Mouse (Mus musculus) CD4-positive, CD25-positive, alpha-beta regulatory T cell, adult 9 weeks (primary cell): ENCODE measurements around the gene Ifrd2. TPM values are rescaled to one million over a fixed set of nuclear protein-coding genes. Genes with fewer than 3 reads are reported as not detected.

Experiments used
- polyA plus RNA-seq: library from polyadenylated mRNA; unstranded; fragments of 100-300 nt; shearing (Covaris generic); gene quantifications from one replicate; pipeline ENCODE4 v1.2.1, GENCODE M21; 2017

The Ifrd2 gene
- polyA plus RNA-seq = 35.1 TPM

GRCm38 (mm10) chr9:107586974-107587832 is at the start of gene Ifrd2:
TSS of gene Ifrd2 (plus strand) at chr9:107587642.

DNA sequence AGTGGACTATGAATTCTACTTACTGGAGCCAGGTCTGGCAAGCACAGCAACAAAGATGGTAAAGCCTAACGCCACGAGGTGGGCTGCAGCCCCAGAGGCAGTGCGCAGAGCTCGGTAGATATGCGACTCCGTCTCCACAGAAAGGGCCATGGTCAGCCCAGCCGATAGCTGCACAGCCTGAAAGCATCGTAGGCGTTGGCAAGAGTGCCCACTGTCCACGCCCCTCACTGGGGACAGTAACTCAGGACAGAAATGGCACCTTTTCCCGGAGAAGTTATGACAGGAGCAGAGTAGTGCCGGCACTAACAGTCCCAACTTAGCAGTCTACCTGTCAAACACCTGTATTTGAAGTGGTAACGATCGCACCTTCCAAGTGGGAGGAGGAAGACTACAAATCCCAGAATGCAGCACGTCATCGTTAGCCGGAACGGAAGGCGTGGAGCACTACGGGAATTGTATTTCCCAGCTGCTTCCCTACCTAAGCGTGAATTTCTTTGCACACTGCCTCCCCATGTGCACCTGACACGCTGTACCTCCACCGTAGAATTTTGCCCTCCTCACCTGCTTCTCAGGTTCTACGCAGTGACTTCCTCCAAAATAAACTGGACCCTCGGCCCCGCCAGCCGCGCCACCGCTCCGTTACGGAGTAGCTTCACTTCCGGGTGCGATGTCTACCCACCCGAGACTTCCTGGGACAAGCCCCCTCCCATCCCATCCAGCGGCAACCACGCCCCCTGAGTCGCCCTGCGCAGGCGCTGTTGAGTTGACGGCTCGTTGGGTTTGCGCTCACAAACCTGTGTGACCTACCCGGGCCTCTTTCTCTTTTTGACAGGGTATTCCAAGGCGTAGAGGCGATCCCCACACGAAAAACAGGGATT is 45.7 kb upstream of the Ifrd2 start, which contains the start of the genes Cyb561d2 and Nprl2:
Gene Cyb561d2, minus strand, starts transcription at position 720 of the 878 bp plus-strand sequence.
Gene Nprl2, plus strand, starts transcription at position 753 of the 878 bp plus-strand sequence.

GRCm38 (mm10) chr9:107547026-107547425 is 40.4 kb upstream of the Ifrd2 start, which contains the start of gene Zmynd10:
TSS of gene Zmynd10 (plus strand) at chr9:107547298.

GRCm38 (mm10) chr9:107551117-107551889 is 36.1 kb upstream of the Ifrd2 start, which contains the start of gene Rassf1:
TSS of gene Rassf1 (plus strand) at chr9:107551555.

GRCm38 (mm10) chr9:107563029-107563581 is 24.3 kb upstream of the Ifrd2 start, which contains the start of gene Tusc2:
TSS of gene Tusc2 (plus strand) at chr9:107563255.

DNA sequence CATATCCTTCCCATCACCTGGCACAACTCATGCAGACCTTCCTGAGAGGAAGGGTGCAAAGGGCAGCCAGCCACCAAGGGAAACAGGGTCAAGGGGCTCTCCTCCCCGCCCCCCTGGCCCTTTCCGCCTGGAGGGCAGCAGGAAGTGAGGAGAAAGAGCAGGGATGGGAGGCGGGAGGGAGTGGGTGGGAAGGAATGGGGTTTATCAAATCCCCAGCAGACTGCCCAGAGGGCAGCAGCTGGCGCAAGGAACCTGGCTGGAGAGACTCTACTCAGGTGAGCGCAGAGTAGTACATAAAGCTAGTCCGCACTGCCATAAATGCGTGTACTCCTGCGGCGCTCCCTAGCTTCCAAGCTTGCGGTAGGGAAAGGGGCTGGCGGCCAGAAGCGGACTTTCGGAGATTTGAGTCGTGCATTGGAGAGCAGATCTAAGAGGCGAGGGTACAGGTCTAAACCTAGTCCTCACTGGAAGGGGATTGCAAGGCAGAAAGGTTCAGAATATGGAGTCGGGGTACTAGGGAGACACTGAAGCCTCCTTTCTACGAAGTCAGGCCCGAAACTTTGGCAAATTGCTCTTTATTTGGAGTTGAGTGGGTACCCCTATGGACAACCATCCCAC is 19.6 kb upstream of the Ifrd2 start, which contains the start of gene Hyal2:
Gene Hyal2, plus strand, starts transcription at position 244 of the 618 bp plus-strand sequence.

GRCm38 (mm10) chr9:107576357-107577107 is 10.9 kb upstream of the Ifrd2 start, which contains the start of gene Hyal1:
TSS of gene Hyal1 (plus strand) at chr9:107576927.

GRCm38 (mm10) chr9:107578587-107578986 is 8.9 kb upstream of the Ifrd2 start, which contains the start of gene Naa80:
TSS of gene Naa80 (plus strand) at chr9:107578887.

GRCm38 (mm10) chr9:107580501-107581317 is 6.7 kb upstream of the Ifrd2 start, which contains the start of gene Hyal3:
TSS of gene Hyal3 (plus strand) at chr9:107580818.

DNA sequence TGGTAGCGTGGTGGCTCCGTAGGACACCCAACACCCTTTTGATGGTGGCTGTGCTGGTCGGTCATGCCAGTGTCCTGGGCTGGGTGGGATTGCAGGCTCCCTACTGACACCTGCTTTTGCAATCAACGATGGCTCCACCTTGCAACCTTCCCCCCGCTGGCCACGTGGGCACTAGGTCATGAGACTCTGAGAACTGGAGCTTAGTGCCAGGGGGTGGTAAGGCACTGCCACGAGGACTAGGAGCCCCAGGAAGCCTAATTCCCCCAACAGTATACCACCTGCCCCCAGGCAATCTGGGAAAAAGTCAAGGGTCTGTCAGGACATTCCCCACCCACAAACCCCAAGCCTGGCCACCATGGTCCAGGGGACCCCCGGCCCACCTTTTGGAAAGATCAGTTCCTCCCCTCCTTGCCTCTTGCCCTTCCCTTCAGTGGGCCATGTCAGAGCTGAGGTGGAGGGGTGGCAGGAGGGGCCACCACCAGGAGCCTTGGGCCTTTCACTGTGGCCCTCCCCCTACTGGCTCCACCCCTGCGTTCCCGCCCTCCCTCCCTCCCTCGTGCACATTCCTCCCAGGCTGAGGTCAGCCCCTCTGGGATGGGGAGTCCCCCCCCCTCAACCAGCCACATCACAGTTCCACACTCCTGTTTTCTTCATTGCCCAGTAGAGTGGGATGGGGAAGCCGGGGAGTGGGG is 21.4 kb downstream of the Ifrd2 start, which contains the start of gene Sema3b:
Gene Sema3b, minus strand, starts transcription at position 489 of the 692 bp plus-strand sequence.

DNA sequence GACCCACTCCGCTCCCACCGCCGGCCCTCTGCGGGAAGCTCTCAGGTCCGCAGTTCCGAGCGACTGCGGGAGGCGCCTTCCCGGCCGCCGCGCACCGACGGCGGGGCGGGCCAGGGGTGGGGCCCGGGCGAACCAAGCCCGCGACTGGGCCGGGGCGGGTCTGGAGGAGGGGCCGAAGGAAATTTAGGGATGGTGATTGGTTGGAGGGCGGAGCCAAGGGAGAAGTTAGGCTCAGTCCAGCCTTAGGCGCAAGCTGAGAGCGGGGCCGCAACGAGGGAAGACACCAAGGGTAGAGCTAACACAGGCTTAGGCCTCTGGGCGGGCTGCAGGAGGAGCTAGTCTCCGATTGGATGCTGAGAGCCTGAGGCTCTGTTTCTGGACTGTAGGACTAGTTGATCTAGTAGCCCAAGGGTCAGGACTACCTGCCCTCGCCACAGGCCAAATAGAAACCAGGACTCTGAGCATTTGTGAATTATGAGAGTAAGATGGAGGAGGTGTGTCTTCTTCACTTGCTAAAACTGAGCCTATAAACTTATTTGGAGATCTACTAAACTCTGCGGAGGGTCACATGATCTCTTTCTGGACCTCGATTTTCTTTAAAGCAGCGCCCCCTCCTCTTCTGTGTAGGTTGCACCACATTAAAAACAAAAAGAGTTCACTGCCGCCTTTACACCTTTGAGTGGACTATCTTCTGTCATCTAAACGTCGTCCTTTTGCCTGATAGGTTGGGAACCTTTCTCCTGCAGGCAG is 48.0 kb downstream of the Ifrd2 start, which contains the start of gene Gnai2:
Gene Gnai2, minus strand, starts transcription at position 89 of the 750 bp plus-strand sequence.

Other genes with a start within 250 kb of the Ifrd2 start
- gene Hemk1, start 249.3 kb upstream of the Ifrd2 start, polyA plus RNA-seq = 31.5 TPM
- gene 6430571L13Rik, start 247.0 kb upstream of the Ifrd2 start, polyA plus RNA-seq = 3.0 TPM
- 0.98 TPM for gene Cacna2d2, start 188.0 kb upstream of the Ifrd2 start, polyA plus RNA-seq
- gene Tmem115, start 53.7 kb upstream of the Ifrd2 start, polyA plus RNA-seq = 62.1 TPM
- 79.9 TPM for gene Cyb561d2, start 45.4 kb upstream of the Ifrd2 start, polyA plus RNA-seq
- gene Nprl2, start 45.4 kb upstream of the Ifrd2 start, polyA plus RNA-seq = 69.6 TPM
- gene Zmynd10, start 40.3 kb upstream of the Ifrd2 start, polyA plus RNA-seq = 2.7 TPM
- gene Rassf1, start 36.1 kb upstream of the Ifrd2 start, polyA plus RNA-seq = 75.7 TPM
- 7.4 TPM for gene Tusc2, start 24.4 kb upstream of the Ifrd2 start, polyA plus RNA-seq
- 17.9 TPM for gene Hyal2, start 19.7 kb upstream of the Ifrd2 start, polyA plus RNA-seq
- gene Hyal1, start 10.7 kb upstream of the Ifrd2 start, polyA plus RNA-seq = 8.2 TPM
- 28.2 TPM for gene Naa80, start 8.8 kb upstream of the Ifrd2 start, polyA plus RNA-seq
- 0.53 TPM for gene Hyal3, start 6.8 kb upstream of the Ifrd2 start, polyA plus RNA-seq
- not detected for gene Sema3b, start 21.6 kb downstream of the Ifrd2 start, polyA plus RNA-seq
- gene Gnai2, start 47.7 kb downstream of the Ifrd2 start, polyA plus RNA-seq = 182 TPM
- not detected for gene Slc38a3, start 81.9 kb downstream of the Ifrd2 start, polyA plus RNA-seq
- gene Gnat1, start 92.1 kb downstream of the Ifrd2 start, polyA plus RNA-seq = not detected
- not detected for gene Sema3f, start 122.8 kb downstream of the Ifrd2 start, polyA plus RNA-seq
- gene Rbm5, start 183.4 kb downstream of the Ifrd2 start, polyA plus RNA-seq = 336 TPM